Mouse (Mus musculus) G1E (cell line): Measurements from ENCODE around the gene Tasp1. TPM values are rescaled to one million over a fixed set of nuclear protein-coding genes. Genes with fewer than 3 reads are reported as not detected.

ENCODE experiments used
- ATAC-seq: 2 replicates; pipeline ENCODE4 v1.8.0; 2016; ENCODE audit warnings: mild to moderate bottlenecking; ENCODE audit not compliant: insufficient number of reproducible peaks, poor library complexity, low FRiP score, severe bottlenecking; ENCODE audit errors: extremely low read depth
- DNase-seq: peaks from one replicate; pipeline ENCODE4 v3.0.0; 2012; ENCODE audit warnings: low spot score
- H3K27me3 ChIP-seq: 2 replicates; pipeline ENCODE4 v1.6.1; 2012; ENCODE audit warnings: mild to moderate bottlenecking, low read length, inconsistent platforms; ENCODE audit not compliant: insufficient read depth
- H3K36me3 ChIP-seq: replicated peaks from 2 replicates; pipeline ENCODE3; 2012; ENCODE audit warnings: mild to moderate bottlenecking, inconsistent platforms
- H3K4me1 ChIP-seq: 2 replicates; pipeline ENCODE4 v1.6.1; 2012; ENCODE audit warnings: low read depth, low read length, inconsistent platforms, mixed read lengths; ENCODE audit not compliant: insufficient read depth
- H3K4me3 ChIP-seq: 2 replicates; pipeline ENCODE4 v1.5.1; 2012; ENCODE audit warnings: low read depth, mild to moderate bottlenecking, inconsistent platforms, low read length, moderate library complexity, mixed read lengths
- H3K9me3 ChIP-seq: replicated peaks from 2 replicates; pipeline ENCODE4 v1.6.1; 2012; ENCODE audit warnings: inconsistent platforms
- CTCF ChIP-seq: IDR thresholded peaks from 2 replicates; pipeline ENCODE4 v1.5.1; 2012; ENCODE audit warnings: low read depth, low read length, inconsistent platforms, mixed read lengths
- GATA1 ChIP-seq: IDR thresholded peaks from 2 replicates; pipeline ENCODE4 v1.6.1; 2012; ENCODE audit warnings: borderline replicate concordance, low read length, inconsistent platforms, mixed read lengths
- GATA2 ChIP-seq: IDR thresholded peaks from 2 replicates; pipeline ENCODE4 v1.6.1; 2012; ENCODE audit warnings: low read depth, low read length, inconsistent platforms, borderline replicate concordance
- POLR2AphosphoS5 ChIP-seq: IDR thresholded peaks from 2 replicates; pipeline ENCODE4 v1.6.1; 2012; ENCODE audit warnings: low read depth, low read length, inconsistent platforms; ENCODE audit not compliant: insufficient replicate concordance
- TAL1 ChIP-seq: conservative IDR thresholded peaks from 2 replicates; pipeline ENCODE4 v1.6.1; 2012; ENCODE audit warnings: low read depth, low read length, inconsistent platforms, mixed read lengths
- polyA plus RNA-seq: library from polyadenylated mRNA; stranded (reverse); fragments of >175 nt; gene quantifications from 2 replicates; pipeline ENCODE4 v1.2.3, GENCODE M21; 2012
- total RNA-seq, 2 experiments: library from RNA; stranded (forward) in 1 of 2; stranded (reverse) in 1 of 2; fragments of 200-1000 nt in 1 of 2; fragments of >200 nt in 1 of 2; fragmentation: Nextera tagmentation in 1 of 2; gene quantifications; 2 replicates each; pipeline ENCODE4 v1.2.3; 2014 to 2017

Tasp1 gene
- total and polyA plus RNA-seq, 3 experiments, result 1.8 to 50.8 (median 16.0) TPM

- Histone ChIP-seq H3K27me3 (no peaks in the 10 kb centered on the region), H3K36me3 (peaks cover 12% of the 10 kb centered on the region), H3K4me3 (no peak overlapping the region), H3K9me3 (no peaks in the 10 kb centered on the region), H3K4me1 (no peaks in the 10 kb centered on the region)
- DNase-seq (no peak), ATAC-seq (no peak)
- TF ChIP-seq CTCF, result no peak
- no peak for TF ChIP-seq POLR2AphosphoS5
- TF ChIP-seq TAL1, result no peak
- TF ChIP-seq GATA2, result no peak
- TF ChIP-seq GATA1, result no peak
Observed at GRCm38 (mm10) chr2:139919757-139920156, 146.8 kb downstream of the Tasp1 start.

DNA sequence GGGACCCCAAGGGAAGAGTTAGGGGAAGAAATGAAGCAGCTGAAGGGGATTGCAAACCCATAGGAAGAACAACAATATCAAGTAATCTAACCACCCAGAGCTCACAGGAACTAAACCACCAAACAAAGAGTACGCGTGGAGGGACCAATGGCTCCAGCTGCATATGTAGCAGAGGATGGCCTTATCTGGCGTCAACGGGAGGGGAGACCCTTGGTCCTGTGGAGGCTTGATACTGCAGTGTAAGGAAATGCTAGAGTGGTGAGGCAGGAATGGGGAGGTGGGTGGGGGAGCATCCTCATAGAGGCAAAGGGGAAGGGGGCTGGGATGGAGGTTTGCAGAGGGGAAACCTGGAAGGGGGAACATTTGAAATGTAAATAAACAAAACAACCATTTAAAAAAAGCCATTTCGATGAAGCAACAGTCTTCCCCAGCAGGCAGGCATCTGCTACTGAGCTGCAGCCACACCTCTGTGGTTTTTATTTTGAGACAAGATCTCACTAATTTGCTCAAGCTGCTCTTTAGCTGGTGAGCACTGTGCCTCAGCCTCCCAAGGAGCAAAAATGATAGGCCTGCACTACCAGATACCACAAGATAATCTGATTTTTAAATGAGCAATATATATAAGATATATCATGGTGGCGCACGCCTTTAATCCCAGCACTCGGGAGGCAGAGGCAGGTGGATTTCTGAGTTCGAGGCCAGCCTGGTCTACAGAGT, 160.0 kb downstream of the Tasp1 start:
- peaks cover 5% of the 10 kb centered on the region for H3K4me1 ChIP-seq
- DNase-seq, result no peak
- TF ChIP-seq GATA2, result no peak
- no peak for TF ChIP-seq POLR2AphosphoS5
- TF ChIP-seq TAL1, result no peak
- no peak for TF ChIP-seq CTCF
- no peak for TF ChIP-seq GATA1
- no peaks in the 10 kb centered on the region for H3K9me3 ChIP-seq
- H3K36me3 ChIP-seq, result peaks cover 44% of the 10 kb centered on the region
- no peak overlapping the region for H3K4me3 ChIP-seq
- no peak for ATAC-seq
- no peaks in the 10 kb centered on the region for H3K27me3 ChIP-seq

- no peak for ATAC-seq
- DNase-seq, result no peak
Observed at GRCm38 (mm10) chr2:139891405-139892089, 175.1 kb downstream of the Tasp1 start.

DNA sequence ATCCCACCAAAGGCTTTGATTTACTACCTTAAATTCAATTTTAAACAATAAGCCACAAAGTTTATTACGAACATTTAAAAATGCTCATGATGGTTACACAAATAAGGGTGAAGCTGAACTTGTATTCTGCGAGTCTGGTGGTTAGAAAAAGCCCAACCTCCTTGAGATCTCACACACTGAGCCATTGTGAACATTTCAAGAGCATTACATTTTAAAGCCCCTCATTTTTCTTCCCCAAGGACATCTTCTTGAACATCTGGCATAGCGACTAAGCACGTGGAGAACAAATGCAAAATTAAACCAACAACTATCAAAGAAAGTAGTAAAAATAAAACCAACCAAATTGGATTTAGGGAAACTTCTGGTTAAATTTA, 182.4 kb downstream of the Tasp1 start:
- H3K36me3 ChIP-seq, result peaks cover 54% of the 10 kb centered on the region
- DNase-seq, result no peak
- TF ChIP-seq TAL1 (no peak), POLR2AphosphoS5 (no peak), GATA2 (no peak), CTCF (no peak), GATA1 (no peak)
- H3K9me3 ChIP-seq, result no peaks in the 10 kb centered on the region
- peaks cover 3% of the 10 kb centered on the region; the same call in 1 of the 2 replicates for H3K4me1 ChIP-seq
- ATAC-seq, result no peak
- H3K4me3 ChIP-seq, result no peak overlapping the region
- H3K27me3 ChIP-seq, result no peaks in the 10 kb centered on the region

More at GRCm38 (mm10) chr2:139891405-139892089, 175.1 kb downstream of the Tasp1 start:
- peaks cover 18% of the 10 kb centered on the region for H3K36me3 ChIP-seq
- H3K4me3 ChIP-seq, result no peak overlapping the region
- TF ChIP-seq POLR2AphosphoS5, result no peak
- no peak for TF ChIP-seq TAL1
- no peak for TF ChIP-seq GATA1
- no peak for TF ChIP-seq GATA2
- no peak for TF ChIP-seq CTCF
- H3K9me3 ChIP-seq, result no peaks in the 10 kb centered on the region
- H3K27me3 ChIP-seq, result no peaks in the 10 kb centered on the region
- peaks cover 3% of the 10 kb centered on the region; the same call in 1 of the 2 replicates for H3K4me1 ChIP-seq

- no peak for DNase-seq
- TF ChIP-seq GATA1 (no peak), POLR2AphosphoS5 (no peak), GATA2 (no peak), TAL1 (no peak)
- Histone ChIP-seq H3K9me3 (no peaks in the 10 kb centered on the region), H3K4me1 (peaks cover 3% of the 10 kb centered on the region; the same call in 1 of the 2 replicates), H3K4me3 (no peak overlapping the region), H3K27me3 (no peaks in the 10 kb centered on the region), H3K36me3 (peaks cover 53% of the 10 kb centered on the region)
- ATAC-seq, result no peak
Observed at GRCm38 (mm10) chr2:139883581-139884263, 182.9 kb downstream of the Tasp1 start.

- no peak for DNase-seq
- ATAC-seq, result no peak
- TF ChIP-seq GATA2, result no peak
- no peak for TF ChIP-seq POLR2AphosphoS5
- no peak for TF ChIP-seq CTCF
- no peak for TF ChIP-seq GATA1
- no peak for TF ChIP-seq TAL1
- Histone ChIP-seq H3K4me1 (no peaks in the 10 kb centered on the region), H3K36me3 (peaks cover 64% of the 10 kb centered on the region), H3K9me3 (no peaks in the 10 kb centered on the region), H3K27me3 (no peaks in the 10 kb centered on the region), H3K4me3 (no peak overlapping the region)
Observed at GRCm38 (mm10) chr2:139878052-139878621, 188.5 kb downstream of the Tasp1 start.
